Mouse (Mus musculus) lung, embryonic 16.5 days (tissue): Measurements from ENCODE around the gene Prmt1. TPM values are rescaled to one million over a fixed set of nuclear protein-coding genes. Genes with fewer than 3 reads are reported as not detected.
A peak's percentile ranks its signal among the peaks of the same experiment; 100 is the strongest.

Experiments used
- ATAC-seq: fragments of 200-750 bp; cut with Nextera tagmentation; 2 replicates; pipeline ENCODE4 v1.8.0; 2017; ENCODE audit warnings: low read depth, mild to moderate bottlenecking, moderate library complexity
- H3K27ac ChIP-seq: fragments of 300-500 bp; sonication (generic); 2 replicates; pipeline ENCODE4 v1.5.1; 2014; ENCODE audit warnings: mild to moderate bottlenecking, control low read depth, low read length
- H3K27me3 ChIP-seq: fragments of 300-500 bp; sonication (generic); 2 replicates; pipeline ENCODE4 v1.6.1; 2014; ENCODE audit warnings: low read depth, low read length, mixed read lengths; ENCODE audit not compliant: control insufficient read depth, insufficient read depth
- H3K36me3 ChIP-seq: fragments of 300-500 bp; sonication (generic); 2 replicates; pipeline ENCODE4 v1.6.1; 2014; ENCODE audit warnings: low read length; ENCODE audit not compliant: control insufficient read depth, insufficient read depth
- H3K4me1 ChIP-seq: fragments of 300-500 bp; sonication (generic); replicated peaks from 2 replicates; pipeline ENCODE4 v1.6.1; 2014; ENCODE audit warnings: low read length, mixed read lengths; ENCODE audit not compliant: control insufficient read depth, insufficient read depth
- H3K4me2 ChIP-seq: fragments of 300-500 bp; sonication (generic); 2 replicates; pipeline ENCODE4 v1.6.1; 2014; ENCODE audit warnings: low read depth, low read length, control low read depth
- H3K4me3 ChIP-seq: fragments of 300-500 bp; sonication (generic); 2 replicates; pipeline ENCODE4 v1.5.1; 2014; ENCODE audit warnings: mild to moderate bottlenecking, low read length, control low read depth
- H3K9ac ChIP-seq: fragments of 300-500 bp; sonication (generic); 2 replicates; pipeline ENCODE4 v1.6.1; 2014; ENCODE audit warnings: low read length, control low read depth
- H3K9me3 ChIP-seq: fragments of 300-500 bp; sonication (generic); 2 replicates; pipeline ENCODE4 v1.6.1; 2016; ENCODE audit warnings: low read length; ENCODE audit not compliant: control insufficient read depth
- WGBS: fragments of 180-500 bp; shearing (Covaris S2); extraction: QIAGEN DNeasy Blood & Tissue Kit; methylation state at CpG from one replicate; pipeline ENCODE4 v1.1.7; 2014; 5-methylcytosine and 5-hydroxymethylcytosine counted together
- polyA plus RNA-seq: library from polyadenylated mRNA; unstranded; fragments of >200 nt; fragmentation: Nextera tagmentation; extraction: Ambion mirVana; gene quantifications from 2 replicates; pipeline ENCODE4 v1.2.1, GENCODE M21; 2015

Gene Prmt1
- polyA plus RNA-seq, 1 experiment from 2014 or later: 457 TPM

GRCm38 (mm10) chr7:44960512-44960910 is 25.9 kb downstream of the Prmt1 start:
- WGBS: 83% methylated on average over 13 of the region's 13 CpGs
- Histone ChIP-seq H3K27me3 (no peaks in the 10 kb centered on the region), H3K36me3 (no peaks in the 10 kb centered on the region; the same call in 1 of the 2 replicates), H3K4me2 (no peak overlapping the region), H3K4me3 (no peak overlapping the region), H3K9ac (no peak overlapping the region), H3K9me3 (no peaks in the 10 kb centered on the region), H3K4me1 (no peaks in the 10 kb centered on the region), H3K27ac (no peak overlapping the region)
- no peak for ATAC-seq

DNA sequence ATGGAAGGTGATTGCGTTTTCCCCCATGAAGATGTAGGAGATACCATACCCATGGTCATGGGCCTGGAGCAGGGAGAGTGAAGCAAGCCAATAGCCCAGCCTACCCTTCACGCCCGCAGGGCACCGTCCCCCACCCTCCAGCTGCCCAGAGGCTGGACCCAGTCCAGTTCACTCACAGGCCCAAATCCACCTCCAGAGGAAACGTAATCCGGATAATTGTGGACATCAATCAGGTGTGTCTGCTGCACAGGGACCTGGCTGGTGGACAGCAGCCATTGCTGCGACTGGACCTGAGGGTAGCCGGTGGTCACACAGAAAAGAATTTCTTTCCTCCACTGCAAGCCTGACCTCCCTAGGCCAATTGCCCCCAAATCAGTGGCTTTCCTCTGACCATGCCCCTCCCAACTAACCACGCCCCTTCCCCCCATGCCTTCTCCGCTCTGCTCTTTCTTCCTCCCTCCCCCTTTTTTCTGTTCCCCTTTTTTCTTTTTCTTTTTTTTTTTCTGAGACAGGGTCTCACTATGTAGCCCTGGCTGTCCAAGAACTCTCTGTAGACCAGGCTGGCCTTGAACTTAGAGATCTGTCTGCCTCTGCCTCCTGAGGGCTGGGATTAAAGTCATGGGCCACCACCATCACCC is 26.4 kb downstream of the Prmt1 start:
- no peaks in the 10 kb centered on the region for H3K27me3 ChIP-seq
- H3K36me3 ChIP-seq: no peaks in the 10 kb centered on the region; the same call in 1 of the 2 replicates
- ATAC-seq: no peak
- no peak overlapping the region for H3K4me2 ChIP-seq
- H3K4me3 ChIP-seq: no peak overlapping the region
- H3K4me1 ChIP-seq: no peaks in the 10 kb centered on the region
- no peaks in the 10 kb centered on the region for H3K9me3 ChIP-seq
- 82% methylated on average over 10 of the region's 10 CpGs for WGBS
- no peak overlapping the region for H3K27ac ChIP-seq
- H3K9ac ChIP-seq: no peak overlapping the region

DNA sequence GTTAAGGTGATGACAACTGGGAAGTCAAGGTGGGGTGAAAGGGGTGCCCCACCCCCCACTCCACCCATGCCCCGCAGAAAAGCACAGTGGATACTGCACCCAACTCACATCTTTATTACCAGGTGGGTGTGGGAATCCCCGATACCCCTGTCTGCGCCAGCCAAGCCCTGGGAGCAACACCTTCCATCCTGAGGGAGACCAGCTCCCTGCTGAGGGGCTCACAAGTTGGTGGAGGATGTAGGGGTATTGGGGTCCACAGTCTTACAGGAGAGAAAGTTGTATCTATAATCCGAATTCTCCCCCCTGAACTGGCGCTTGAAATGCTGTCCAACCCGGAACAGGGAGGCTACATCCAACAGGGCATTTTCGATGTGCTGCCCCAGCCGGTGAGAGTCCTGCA is 27.1 kb downstream of the Prmt1 start:
- Histone ChIP-seq H3K9ac (no peak overlapping the region), H3K4me3 (no peak overlapping the region), H3K4me1 (no peaks in the 10 kb centered on the region), H3K9me3 (no peaks in the 10 kb centered on the region), H3K27ac (no peak overlapping the region), H3K4me2 (no peak overlapping the region), H3K27me3 (no peaks in the 10 kb centered on the region), H3K36me3 (no peaks in the 10 kb centered on the region; the same call in 1 of the 2 replicates)
- WGBS: 79% methylated on average over 8 of the region's 8 CpGs
- no peak for ATAC-seq

- Histone ChIP-seq H3K4me1 (no peaks in the 10 kb centered on the region), H3K36me3 (no peaks in the 10 kb centered on the region; the same call in 1 of the 2 replicates), H3K9me3 (no peaks in the 10 kb centered on the region), H3K4me2 (no peak overlapping the region), H3K27ac (no peak overlapping the region), H3K4me3 (no peak overlapping the region), H3K9ac (no peak overlapping the region), H3K27me3 (no peaks in the 10 kb centered on the region)
- 45% methylated on average over 7 of the region's 7 CpGs for WGBS
- peak; percentile 31; the same call in 1 of the 2 replicates for ATAC-seq
These were observed 28.2 kb downstream of the Prmt1 start for GRCm38 (mm10) chr7:44958208-44958607.

DNA sequence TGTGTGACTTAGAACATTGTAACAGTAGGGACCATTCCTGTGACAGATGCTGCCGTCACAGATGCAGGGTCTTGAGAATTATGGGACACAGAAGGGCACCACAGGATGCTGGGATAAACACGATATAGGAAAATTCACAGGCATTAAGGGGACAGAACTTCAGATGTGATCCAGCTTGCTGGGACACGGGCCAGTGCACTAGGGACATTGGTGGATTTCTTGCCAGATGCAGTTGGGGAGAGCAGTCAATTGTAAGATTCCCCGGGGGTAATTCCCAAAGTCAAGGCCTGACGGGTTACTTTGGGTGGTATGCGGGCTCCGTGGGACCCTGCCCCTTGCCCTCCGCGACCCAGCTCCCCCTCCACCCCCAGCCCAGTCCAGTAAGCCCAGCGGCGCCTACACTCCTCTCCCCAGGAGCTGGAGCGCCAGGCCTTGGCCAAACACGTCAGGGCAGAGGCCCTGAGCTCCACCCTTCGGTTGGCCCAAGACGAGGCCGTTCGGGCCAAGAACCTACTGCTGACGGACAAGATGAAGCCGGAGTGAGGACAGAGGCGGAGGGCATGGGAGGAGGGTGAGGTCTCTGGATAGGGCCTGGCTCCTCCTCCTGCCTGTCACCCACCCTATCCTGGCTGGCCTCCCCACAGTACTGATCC is 29.1 kb downstream of the Prmt1 start:
- peak overlapping the region; percentile 20; the same call in 1 of the 2 replicates for H3K9ac ChIP-seq
- peak; percentile 23 for ATAC-seq
- 61% methylated on average over 20 of the region's 20 CpGs for WGBS

DNA sequence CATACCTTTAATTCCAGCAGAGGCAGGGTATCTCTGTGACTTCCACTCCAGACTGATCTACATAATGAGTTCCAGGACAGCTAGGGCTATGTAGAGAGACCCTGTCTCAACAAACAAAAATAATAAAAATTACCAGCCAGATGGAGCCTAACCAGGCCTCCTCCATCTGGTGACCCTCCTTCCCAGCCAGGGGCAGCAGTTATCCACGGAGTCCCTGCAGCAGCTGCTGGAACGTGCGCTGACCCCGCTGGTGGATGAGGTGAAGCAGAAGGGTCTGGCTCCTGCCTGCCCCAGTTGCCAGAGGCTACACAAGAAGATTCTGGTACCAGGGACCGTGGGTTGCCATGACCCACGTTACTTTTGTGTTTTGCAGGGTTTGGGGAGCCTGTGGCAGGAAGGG is 30.1 kb downstream of the Prmt1 start:
- H3K4me2 ChIP-seq: no peak overlapping the region
- WGBS: 53% methylated on average over 6 of the region's 6 CpGs
- H3K9ac ChIP-seq: no peak overlapping the region
- H3K36me3 ChIP-seq: no peaks in the 10 kb centered on the region; the same call in 1 of the 2 replicates
- H3K9me3 ChIP-seq: no peaks in the 10 kb centered on the region
- no peak overlapping the region for H3K4me3 ChIP-seq
- H3K27ac ChIP-seq: no peak overlapping the region
- peaks cover 3% of the 10 kb centered on the region for H3K27me3 ChIP-seq
- H3K4me1 ChIP-seq: peaks cover 11% of the 10 kb centered on the region
- ATAC-seq: no peak

More for the DNA sequence above, 29.1 kb downstream of the Prmt1 start:
- H3K27me3 ChIP-seq: no peaks in the 10 kb centered on the region
- H3K4me2 ChIP-seq: no peak overlapping the region
- H3K36me3 ChIP-seq: no peaks in the 10 kb centered on the region; the same call in 1 of the 2 replicates
- H3K4me3 ChIP-seq: no peak overlapping the region
- H3K4me1 ChIP-seq: peaks cover 5% of the 10 kb centered on the region; the same call in 1 of the 2 replicates
- H3K9me3 ChIP-seq: no peaks in the 10 kb centered on the region
- H3K27ac ChIP-seq: peak overlapping the region; percentile 49; the same call in 1 of the 2 replicates

GRCm38 (mm10) chr7:44955628-44956027 is 30.7 kb downstream of the Prmt1 start:
- H3K4me3 ChIP-seq: no peak overlapping the region
- H3K36me3 ChIP-seq: no peaks in the 10 kb centered on the region
- ATAC-seq: no peak
- H3K9me3 ChIP-seq: no peaks in the 10 kb centered on the region
- H3K27me3 ChIP-seq: peaks cover 9% of the 10 kb centered on the region
- no peak overlapping the region for H3K4me2 ChIP-seq
- H3K27ac ChIP-seq: no peak overlapping the region
- no peak overlapping the region for H3K9ac ChIP-seq
- WGBS: 47% methylated on average over 5 of the region's 5 CpGs
- peaks cover 11% of the 10 kb centered on the region for H3K4me1 ChIP-seq

DNA sequence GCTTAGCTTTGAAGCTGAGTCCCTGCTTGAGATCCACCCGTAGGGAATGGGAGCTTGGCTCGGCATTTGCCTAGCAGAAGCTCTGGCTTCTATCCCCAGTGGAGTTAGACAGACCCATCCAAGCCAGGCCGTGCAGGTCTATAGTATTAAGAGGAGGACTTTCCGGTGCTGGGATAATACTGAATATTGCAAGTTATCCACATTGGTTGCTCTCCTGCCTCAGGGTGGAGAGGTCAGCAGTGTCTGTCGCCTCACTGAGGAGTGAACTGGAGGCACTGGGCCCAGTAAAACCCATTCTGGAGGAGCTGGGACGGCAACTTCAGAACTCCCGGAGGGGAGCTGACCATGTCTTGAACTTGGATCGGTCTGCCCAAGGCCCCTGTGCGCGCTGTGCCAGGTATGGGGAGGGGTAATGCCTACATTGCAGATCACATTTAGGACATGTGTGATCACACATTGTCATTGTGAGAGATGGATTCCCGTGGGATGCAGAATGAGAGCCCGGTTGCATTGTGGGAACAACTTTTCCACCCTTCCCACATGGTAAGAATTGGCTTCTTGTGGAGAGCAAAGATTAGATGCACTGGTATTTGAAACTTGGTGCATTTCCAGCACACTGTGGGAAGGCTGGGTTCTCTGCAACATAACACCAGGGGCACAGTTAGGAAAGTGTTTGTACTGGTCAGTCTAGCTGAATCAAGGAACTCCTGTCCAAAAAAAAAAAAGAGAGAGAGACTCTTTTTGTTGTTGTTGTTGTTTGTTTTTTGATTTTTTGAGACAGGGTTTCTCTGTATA is 32.1 kb downstream of the Prmt1 start:
- no peak overlapping the region for H3K4me2 ChIP-seq
- no peaks in the 10 kb centered on the region for H3K36me3 ChIP-seq
- WGBS: 80% methylated on average over 12 of the region's 12 CpGs
- no peak overlapping the region for H3K4me3 ChIP-seq
- H3K27ac ChIP-seq: no peak overlapping the region
- H3K4me1 ChIP-seq: peaks cover 11% of the 10 kb centered on the region
- no peak overlapping the region for H3K9ac ChIP-seq
- H3K27me3 ChIP-seq: peaks cover 16% of the 10 kb centered on the region
- no peaks in the 10 kb centered on the region for H3K9me3 ChIP-seq
- no peak for ATAC-seq

DNA sequence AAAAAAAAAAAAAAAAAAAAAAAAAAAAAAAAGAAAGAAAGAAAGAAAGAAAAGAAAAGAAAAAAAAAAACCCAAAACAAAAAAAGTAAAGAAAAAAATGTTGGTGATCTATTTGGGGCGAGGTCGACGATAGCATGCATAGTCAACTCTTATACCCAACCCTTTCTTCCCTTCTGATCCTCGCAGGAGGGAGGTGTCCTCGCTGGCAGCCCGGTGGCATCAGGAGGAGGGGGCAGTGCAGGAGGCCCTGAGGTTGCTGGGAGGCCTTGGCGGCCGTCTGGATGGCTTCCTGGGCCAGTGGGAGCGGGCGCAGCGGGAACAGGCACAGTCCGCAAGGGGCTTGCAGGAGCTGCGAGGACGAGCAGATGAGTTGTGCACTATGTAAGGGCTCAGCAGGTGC is 32.8 kb downstream of the Prmt1 start:
- no peaks in the 10 kb centered on the region for H3K36me3 ChIP-seq
- peaks cover 16% of the 10 kb centered on the region for H3K27me3 ChIP-seq
- H3K27ac ChIP-seq: no peak overlapping the region
- ATAC-seq: no peak
- H3K9me3 ChIP-seq: no peaks in the 10 kb centered on the region
- peaks cover 11% of the 10 kb centered on the region for H3K4me1 ChIP-seq
- H3K9ac ChIP-seq: no peak overlapping the region
- no peak overlapping the region for H3K4me2 ChIP-seq
- H3K4me3 ChIP-seq: no peak overlapping the region
- 64% methylated on average over 14 of the region's 14 CpGs for WGBS
